Mouse (Mus musculus): ENCODE results near the gene Sept9. TPM values are rescaled to one million over a fixed set of nuclear protein-coding genes. Genes with fewer than 3 reads are reported as not detected.

The Sept9 gene
- polyA plus RNA-seq, 1 experiment from 2014 or later, result 50.6 TPM

GRCm38 (mm10) chr11:117284721-117285605 lies 85.5 kb downstream of the Sept9 start:
- H3K9me3 ChIP-seq (replicated peaks), result no peaks in the 10 kb centered on the region
- WGBS, result 55% methylated on average over 19 of the region's 19 CpGs
- peak overlapping the region; percentile 33 for H3K27ac ChIP-seq
- H3K9ac ChIP-seq, result no peak overlapping the region
- peak; percentile 7; the same call in 1 of the 2 replicates for ATAC-seq (replicated peaks; ENCODE audit: insufficient number of reproducible peaks, insufficient read depth, low FRiP score, low read depth)
- no peaks in the 10 kb centered on the region for H3K36me3 ChIP-seq
- no peak overlapping the region for H3K4me3 ChIP-seq
- peaks cover 39% of the 10 kb centered on the region for H3K4me1 ChIP-seq (replicated peaks)
- no peaks in the 10 kb centered on the region for H3K27me3 ChIP-seq
- no peak overlapping the region for H3K4me2 ChIP-seq

DNA sequence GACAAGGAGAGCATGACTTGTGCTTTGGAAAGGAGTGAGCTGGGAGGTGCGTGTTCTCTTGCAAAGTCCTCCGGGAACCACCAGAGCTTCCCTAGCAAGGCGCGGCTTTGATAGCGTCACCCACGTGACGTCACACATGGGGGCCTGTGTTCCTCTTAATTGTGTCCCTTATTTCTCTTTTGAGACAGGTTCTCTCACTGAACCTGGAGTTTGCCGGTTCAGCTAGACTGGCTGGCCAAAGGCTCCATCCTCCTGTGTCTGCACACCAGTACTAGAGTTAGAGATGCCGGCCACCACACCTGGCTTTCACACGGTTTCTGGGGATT lies 86.1 kb downstream of the Sept9 start:
- WGBS, result 68% methylated on average over 10 of the region's 10 CpGs
- H3K9me3 ChIP-seq (replicated peaks), result no peaks in the 10 kb centered on the region
- no peak overlapping the region for H3K4me2 ChIP-seq
- H3K27ac ChIP-seq, result 0 out of 2 replicates have a peak overlapping the region, but pooled peaks have one; percentile 33
- no peak overlapping the region for H3K9ac ChIP-seq
- no peaks in the 10 kb centered on the region for H3K27me3 ChIP-seq
- peaks cover under 1% of the 10 kb centered on the region; the same call in 1 of the 2 replicates for H3K36me3 ChIP-seq
- no peak overlapping the region for H3K4me3 ChIP-seq
- no peak for ATAC-seq (replicated peaks; ENCODE audit: insufficient number of reproducible peaks, insufficient read depth, low FRiP score, low read depth)
- peaks cover 39% of the 10 kb centered on the region for H3K4me1 ChIP-seq (replicated peaks)

GRCm38 (mm10) chr11:117287792-117288191 lies 88.3 kb downstream of the Sept9 start:
- Histone ChIP-seq H3K9me3 (replicated peaks) (no peaks in the 10 kb centered on the region), H3K9ac (no peak overlapping the region), H3K36me3 (peaks cover 15% of the 10 kb centered on the region), H3K4me3 (no peak overlapping the region), H3K27me3 (no peaks in the 10 kb centered on the region), H3K27ac (no peak overlapping the region), H3K4me1 (replicated peaks) (peaks cover 31% of the 10 kb centered on the region), H3K4me2 (no peak overlapping the region)
- no peak for ATAC-seq (replicated peaks; ENCODE audit: insufficient number of reproducible peaks, insufficient read depth, low FRiP score, low read depth)
- 86% methylated on average over 3 of the region's 3 CpGs for whole genome bisulfite sequencing

- Histone ChIP-seq H3K9ac (no peak overlapping the region), H3K27ac (no peak overlapping the region)
- WGBS, result 77% methylated on average over 8 of the region's 8 CpGs
Observed at GRCm38 (mm10) chr11:117288765-117289164, 89.3 kb downstream of the Sept9 start.

GRCm38 (mm10) chr11:117291271-117292059 lies 92.0 kb downstream of the Sept9 start:
- Histone ChIP-seq H3K4me3 (no peak overlapping the region), H3K36me3 (peaks cover 15% of the 10 kb centered on the region), H3K9me3 (replicated peaks) (no peaks in the 10 kb centered on the region), H3K9ac (no peak overlapping the region), H3K4me1 (replicated peaks) (peaks cover 18% of the 10 kb centered on the region), H3K27me3 (no peaks in the 10 kb centered on the region), H3K27ac (no peak overlapping the region), H3K4me2 (no peak overlapping the region)
- no peak for ATAC-seq (replicated peaks; ENCODE audit: insufficient number of reproducible peaks, insufficient read depth, low FRiP score, low read depth)
- WGBS, result 92% methylated on average over 30 of the region's 30 CpGs

More at GRCm38 (mm10) chr11:117288765-117289164, 89.3 kb downstream of the Sept9 start:
- H3K27me3 ChIP-seq, result no peaks in the 10 kb centered on the region
- H3K36me3 ChIP-seq, result peaks cover 15% of the 10 kb centered on the region
- no peaks in the 10 kb centered on the region for H3K9me3 ChIP-seq (replicated peaks)
- H3K4me3 ChIP-seq, result no peak overlapping the region
- ATAC-seq (replicated peaks; ENCODE audit: insufficient number of reproducible peaks, insufficient read depth, low FRiP score, low read depth), result no peak
- peaks cover 21% of the 10 kb centered on the region for H3K4me1 ChIP-seq (replicated peaks)
- no peak overlapping the region for H3K4me2 ChIP-seq

DNA sequence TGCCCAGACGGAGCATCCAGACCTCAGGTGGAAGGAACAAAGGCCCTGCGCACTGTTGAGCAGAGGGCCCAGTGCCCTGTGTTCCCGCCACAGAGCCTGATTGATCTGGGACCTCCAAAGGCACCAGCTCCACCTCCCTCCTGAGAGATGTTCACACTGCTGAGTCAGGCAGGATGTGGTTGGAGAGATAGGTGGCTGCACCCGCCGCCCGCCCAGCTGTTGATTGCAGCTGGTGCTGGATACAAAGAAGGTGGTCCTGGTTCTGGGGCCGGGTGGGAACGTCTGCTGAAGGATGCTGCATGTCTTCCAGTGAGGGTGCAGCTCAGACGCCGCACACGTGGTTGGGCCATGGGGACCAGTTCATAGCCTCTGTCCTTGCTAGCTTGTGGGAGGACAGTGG lies 93.0 kb downstream of the Sept9 start:
- H3K4me2 ChIP-seq, result no peak overlapping the region
- no peak overlapping the region for H3K4me3 ChIP-seq
- 65% methylated on average over 11 of the region's 11 CpGs for WGBS
- peaks cover 18% of the 10 kb centered on the region for H3K4me1 ChIP-seq (replicated peaks)
- no peak overlapping the region for H3K27ac ChIP-seq
- ATAC-seq (replicated peaks; ENCODE audit: insufficient number of reproducible peaks, insufficient read depth, low FRiP score, low read depth), result no peak
- H3K36me3 ChIP-seq, result peaks cover 15% of the 10 kb centered on the region
- no peaks in the 10 kb centered on the region for H3K9me3 ChIP-seq (replicated peaks)
- H3K9ac ChIP-seq, result no peak overlapping the region
- no peaks in the 10 kb centered on the region for H3K27me3 ChIP-seq

- 41% methylated on average over 5 of the region's 7 CpGs for WGBS
- Histone ChIP-seq H3K27ac (no peak overlapping the region), H3K27me3 (no peaks in the 10 kb centered on the region), H3K9ac (no peak overlapping the region), H3K36me3 (peaks cover 15% of the 10 kb centered on the region), H3K9me3 (replicated peaks) (no peaks in the 10 kb centered on the region), H3K4me1 (replicated peaks) (peaks cover 18% of the 10 kb centered on the region), H3K4me3 (no peak overlapping the region), H3K4me2 (no peak overlapping the region)
- no peak for ATAC-seq (replicated peaks; ENCODE audit: insufficient number of reproducible peaks, insufficient read depth, low FRiP score, low read depth)
Observed at GRCm38 (mm10) chr11:117295266-117295665, 95.8 kb downstream of the Sept9 start.

DNA sequence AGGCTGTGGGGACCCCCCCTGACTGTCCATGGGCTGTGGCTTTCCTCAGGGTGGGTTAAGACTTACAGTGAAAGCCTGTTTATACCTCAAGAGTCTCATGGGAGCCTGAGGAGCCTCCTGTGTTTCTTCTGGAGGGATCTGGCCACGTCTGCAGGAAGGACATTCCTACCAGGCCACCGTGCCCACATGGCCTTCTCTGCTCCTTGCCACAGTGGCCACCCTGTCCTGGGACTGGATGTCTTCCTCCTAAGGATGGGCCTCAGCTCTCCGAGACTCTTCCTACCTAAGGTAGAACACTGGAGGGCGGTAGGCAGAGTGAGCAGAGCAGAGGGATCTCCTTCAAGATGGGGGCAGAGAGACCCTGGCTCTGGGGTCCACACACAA lies 96.6 kb downstream of the Sept9 start:
- H3K9me3 ChIP-seq (replicated peaks), result no peaks in the 10 kb centered on the region
- WGBS, result 74% methylated on average over 4 of the region's 4 CpGs
- H3K36me3 ChIP-seq, result peaks cover 9% of the 10 kb centered on the region; the same call in 1 of the 2 replicates
- peaks cover 18% of the 10 kb centered on the region for H3K4me1 ChIP-seq (replicated peaks)
- no peaks in the 10 kb centered on the region for H3K27me3 ChIP-seq
- H3K9ac ChIP-seq, result no peak overlapping the region
- H3K4me2 ChIP-seq, result no peak overlapping the region
- 0 out of 2 replicates have a peak, but pooled peaks have one; percentile 13 for ATAC-seq (replicated peaks; ENCODE audit: insufficient number of reproducible peaks, insufficient read depth, low FRiP score, low read depth)
- 0 out of 2 replicates have a peak overlapping the region, but pooled peaks have one; percentile 6 for H3K27ac ChIP-seq
- H3K4me3 ChIP-seq, result no peak overlapping the region

GRCm38 (mm10) chr11:117296500-117297189 lies 97.2 kb downstream of the Sept9 start:
- 0 out of 2 replicates have a peak, but pooled peaks cover 4% of the 10 kb centered on the region for H3K36me3 ChIP-seq
- H3K9ac ChIP-seq, result no peak overlapping the region
- H3K9me3 ChIP-seq (replicated peaks), result no peaks in the 10 kb centered on the region
- 0 out of 2 replicates have a peak overlapping the region, but pooled peaks have one; percentile 6 for H3K27ac ChIP-seq
- H3K4me1 ChIP-seq (replicated peaks), result peaks cover 18% of the 10 kb centered on the region
- H3K4me3 ChIP-seq, result no peak overlapping the region
- 73% methylated on average over 14 of the region's 14 CpGs for WGBS
- 0 out of 2 replicates have a peak, but pooled peaks have one; percentile 20 for ATAC-seq (replicated peaks; ENCODE audit: insufficient number of reproducible peaks, insufficient read depth, low FRiP score, low read depth)
- no peak overlapping the region for H3K4me2 ChIP-seq
- H3K27me3 ChIP-seq, result no peaks in the 10 kb centered on the region

DNA sequence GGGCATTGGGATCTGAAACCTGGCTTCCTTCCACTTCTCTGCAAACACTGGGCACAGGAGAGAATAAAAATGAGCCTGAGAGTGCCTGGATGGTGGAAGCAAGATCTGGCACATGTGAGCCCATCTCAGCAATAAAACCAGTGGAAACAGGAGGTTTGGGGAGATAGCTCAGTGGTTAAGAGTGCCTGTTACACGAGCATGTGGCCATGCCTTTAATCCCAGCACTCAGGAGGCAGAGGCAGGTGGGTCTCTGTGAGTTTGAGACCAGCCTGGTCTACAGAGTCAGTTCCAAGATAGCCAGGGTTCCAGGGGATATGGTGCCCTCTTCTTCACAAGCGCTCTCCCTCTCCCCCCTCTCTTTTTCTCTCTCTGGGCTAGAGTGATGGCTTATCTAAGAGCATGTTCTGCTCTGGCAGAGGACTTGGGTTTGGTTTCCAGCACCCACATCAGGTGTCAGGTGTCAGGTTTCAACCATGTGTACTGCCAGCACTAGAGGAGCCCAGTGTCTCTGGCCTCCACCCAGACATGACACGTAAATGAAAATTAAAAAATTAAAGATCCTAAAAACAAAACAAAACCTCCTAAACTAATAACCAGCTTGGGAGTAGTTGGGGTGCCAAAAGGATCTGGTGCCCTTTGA lies 97.8 kb downstream of the Sept9 start:
- Histone ChIP-seq H3K27ac (no peak overlapping the region), H3K36me3 (no peaks in the 10 kb centered on the region), H3K4me2 (no peak overlapping the region), H3K9me3 (replicated peaks) (no peaks in the 10 kb centered on the region), H3K9ac (no peak overlapping the region), H3K4me1 (replicated peaks) (peaks cover 20% of the 10 kb centered on the region), H3K4me3 (no peak overlapping the region), H3K27me3 (no peaks in the 10 kb centered on the region)
- WGBS, result 82% methylated on average over 3 of the region's 3 CpGs
- ATAC-seq (replicated peaks; ENCODE audit: insufficient number of reproducible peaks, insufficient read depth, low FRiP score, low read depth), result no peak
